Mouse (Mus musculus) ovary, postnatal 14 days (tissue): ENCODE data around the gene Tshr.
"Not testable (repeated sequence)": the region's sequence is repeated elsewhere in the genome, so short reads cannot be mapped to it uniquely, and the experiment has no call there.

Source experiments
- DNase-seq: peaks from one replicate; pipeline ENCODE4 v3.0.0; 2022; ENCODE audit warnings: low spot score

Tshr gene

DNA sequence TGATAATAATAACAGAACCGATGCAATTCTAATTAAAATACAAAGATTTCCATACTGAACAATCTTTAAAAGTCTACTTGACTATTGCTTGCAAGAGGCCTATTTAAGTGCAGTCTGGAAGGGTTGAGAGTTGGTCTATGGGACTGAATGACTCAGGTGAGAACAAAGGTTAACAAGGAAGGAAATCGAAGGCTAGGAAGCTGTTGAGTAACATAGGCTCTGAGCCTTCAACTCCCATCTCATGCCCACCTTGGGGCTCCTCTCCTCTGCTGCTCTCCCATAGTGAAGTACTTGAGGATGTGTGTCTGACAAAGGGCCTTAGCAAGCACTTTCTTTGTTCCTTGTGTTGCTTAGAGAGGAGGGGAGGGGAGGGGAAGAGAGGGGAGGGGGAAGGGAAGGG is 116.1 kb downstream of the Tshr start:
- DNase-seq: no peak

DNA sequence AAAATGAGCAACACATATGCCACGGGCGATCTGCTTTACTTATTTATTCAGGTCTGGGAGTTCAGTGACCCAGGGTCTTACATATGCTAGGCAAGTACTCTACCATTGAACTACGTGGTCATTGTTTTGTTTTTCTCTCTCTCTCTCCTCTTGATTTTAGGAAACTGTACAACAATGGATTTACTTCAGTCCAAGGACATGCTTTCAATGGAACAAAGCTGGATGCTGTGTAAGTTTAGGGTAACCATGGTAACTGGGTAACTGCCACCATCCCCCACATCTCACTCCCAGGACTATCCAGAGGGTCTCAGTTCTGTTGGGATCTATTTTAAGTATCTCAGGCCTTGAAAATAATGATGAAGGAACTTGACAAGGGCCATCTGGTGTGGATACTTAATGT is 127.4 kb downstream of the Tshr start:
- no peak for DNase-seq

GRCm38 (mm10) chr12:91513980-91514379 is 129.6 kb downstream of the Tshr start:
- DNase-seq: no peak

DNA sequence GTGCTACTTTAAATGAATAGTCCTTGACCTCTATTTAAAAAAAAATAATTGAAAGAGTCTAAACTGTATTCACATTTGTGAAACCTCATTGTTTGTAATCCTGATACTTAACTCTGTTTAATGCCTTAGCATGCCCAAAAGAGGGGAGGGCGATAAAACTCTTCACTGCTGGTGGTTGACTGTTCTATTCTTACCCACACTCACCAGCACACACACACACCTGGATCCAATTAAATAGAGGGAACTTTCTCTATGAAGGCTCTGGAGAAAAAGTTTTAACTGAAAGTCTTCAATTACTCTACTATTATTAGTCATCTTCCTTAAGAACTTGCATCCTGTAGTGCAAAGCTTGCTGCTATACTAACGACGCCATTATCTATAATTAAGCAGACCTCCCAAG is 133.4 kb downstream of the Tshr start:
- no peak for DNase-seq

GRCm38 (mm10) chr12:91523626-91524025 is 139.3 kb downstream of the Tshr start:
- DNase-seq: no peak

DNA sequence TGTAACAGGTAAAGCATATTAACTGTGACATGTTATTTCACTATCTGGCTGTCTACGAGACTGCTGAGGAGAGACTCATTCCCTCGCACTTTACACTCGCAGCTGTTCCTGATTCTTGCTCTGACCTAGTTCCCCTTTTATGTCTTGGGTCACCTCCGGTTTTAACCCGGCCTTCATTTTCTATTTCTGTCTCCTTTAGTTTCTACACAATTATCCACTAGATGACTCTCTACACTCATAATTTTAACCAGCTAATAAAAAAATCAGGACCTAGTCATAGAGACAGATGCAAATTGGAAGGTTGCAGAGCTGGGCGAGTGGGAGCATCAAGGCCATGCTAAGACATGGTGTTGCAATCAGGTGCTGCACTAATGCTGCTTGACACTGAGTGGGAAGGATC is 150.2 kb downstream of the Tshr start:
- no peak for DNase-seq

GRCm38 (mm10) chr12:91540202-91540601 is 155.8 kb downstream of the Tshr start:
- no peak for DNase-seq

- DNase-seq: no peak
Observed at GRCm38 (mm10) chr12:91549471-91549870, 165.1 kb downstream of the Tshr start.

- peak; percentile 34 for DNase-seq
Observed at GRCm38 (mm10) chr12:91551773-91552526, 167.6 kb downstream of the Tshr start.

DNA sequence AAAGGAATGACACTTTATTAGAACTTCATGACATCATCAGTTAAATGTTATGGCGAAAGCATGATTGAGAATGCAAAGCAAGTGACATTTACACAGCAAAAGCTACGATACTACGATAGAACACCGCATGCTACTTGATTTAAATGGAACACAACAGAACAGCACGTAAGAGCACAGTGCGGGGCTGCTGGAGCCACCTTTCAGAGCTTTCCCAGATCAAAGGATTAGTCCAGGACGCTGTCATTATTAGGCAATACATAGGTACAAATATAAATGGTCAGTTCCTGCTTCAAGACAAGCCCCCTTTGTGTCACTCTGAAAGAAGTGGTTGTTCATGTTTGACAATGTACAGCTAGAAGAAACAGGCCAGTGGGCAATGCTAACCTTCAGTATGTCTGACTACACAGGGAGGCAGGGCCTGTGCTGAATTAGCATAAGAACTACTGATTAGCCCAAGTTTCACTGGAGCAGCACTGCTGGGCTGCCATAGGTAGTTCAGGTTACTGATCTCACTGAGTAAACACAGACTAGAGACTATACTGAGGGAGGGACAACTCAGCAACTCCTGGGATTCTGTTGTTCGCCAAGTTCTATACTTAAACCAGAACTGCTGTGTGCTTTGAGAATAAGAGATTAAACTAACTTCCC is 173.1 kb downstream of the Tshr start:
- DNase-seq: not testable (repeated sequence)

- not testable (repeated sequence) for DNase-seq
Observed at GRCm38 (mm10) chr12:91558152-91558551, 173.8 kb downstream of the Tshr start.

DNA sequence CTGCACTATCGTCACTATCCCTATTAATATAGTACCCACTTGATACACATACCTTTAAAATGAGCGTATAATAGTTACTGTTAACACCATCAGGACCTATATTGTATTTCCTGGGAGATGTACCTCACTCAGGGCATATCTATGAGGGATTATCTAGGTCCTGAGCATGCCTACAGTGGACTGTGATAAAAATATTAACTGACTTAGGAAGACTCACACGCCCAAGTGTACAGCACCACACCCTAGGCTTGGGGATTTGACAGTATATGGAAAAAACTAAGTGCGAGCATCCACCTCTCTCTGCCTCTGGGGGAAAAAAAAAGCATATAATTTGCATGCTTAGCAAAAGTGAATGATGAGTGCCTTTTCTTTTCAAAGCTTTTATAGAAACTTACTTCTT is 182.8 kb downstream of the Tshr start:
- DNase-seq: no peak

DNA sequence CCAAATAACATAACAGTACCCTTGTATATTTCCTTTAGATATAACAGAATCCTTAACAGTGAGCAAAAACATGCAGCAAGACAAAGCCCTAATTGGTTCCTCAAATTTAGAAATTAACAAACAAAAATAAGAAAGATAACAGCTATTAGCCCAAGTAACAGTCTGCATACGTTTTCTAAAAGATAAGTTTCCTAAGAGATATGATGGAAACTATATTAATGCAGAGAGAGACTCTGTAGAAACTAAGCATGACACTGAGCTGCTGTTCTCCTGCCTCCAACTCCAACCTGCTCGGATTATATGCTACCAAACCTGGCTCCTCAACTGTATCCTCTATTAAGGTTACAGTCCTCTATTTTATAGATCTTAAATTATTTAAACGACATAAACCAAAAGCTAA is 184.9 kb downstream of the Tshr start:
- DNase-seq: no peak

DNA sequence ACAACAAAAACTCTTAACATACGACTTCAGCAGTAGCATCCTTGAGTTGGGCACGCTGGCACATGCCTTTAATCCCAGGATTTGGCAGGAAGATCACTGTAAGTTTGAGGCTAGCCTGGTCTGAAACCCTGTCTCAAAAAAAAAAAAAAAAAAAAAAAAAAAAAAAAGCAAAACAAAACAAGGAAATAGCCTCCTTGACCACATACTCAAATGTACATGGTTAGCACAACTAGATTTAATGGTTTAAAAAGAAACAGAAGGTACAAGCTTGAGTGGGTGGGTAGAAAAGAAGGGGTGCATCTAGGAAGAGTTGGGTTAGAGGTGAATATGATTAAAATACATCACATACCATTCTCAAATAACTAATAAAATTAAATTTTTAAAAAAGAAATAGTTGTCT is 187.3 kb downstream of the Tshr start:
- DNase-seq: no peak

DNA sequence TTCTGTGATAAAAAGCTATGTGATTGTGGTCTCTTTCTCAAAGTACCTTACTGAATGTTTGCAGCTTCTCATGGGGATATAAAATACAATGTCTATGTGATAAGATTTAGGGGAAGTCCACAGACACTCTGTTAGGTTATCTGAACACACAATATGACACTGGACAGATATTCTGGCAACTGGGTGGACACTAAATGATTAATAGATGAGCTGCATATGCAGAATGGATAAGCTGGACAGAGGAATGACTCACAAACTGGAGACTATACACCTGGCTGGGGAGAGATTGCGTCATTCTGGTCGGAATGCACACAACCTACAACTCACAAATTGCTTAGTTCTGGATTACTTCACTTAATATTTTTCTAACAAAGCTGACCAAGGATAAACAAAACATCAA is 195.3 kb downstream of the Tshr start:
- DNase-seq: no peak

DNA sequence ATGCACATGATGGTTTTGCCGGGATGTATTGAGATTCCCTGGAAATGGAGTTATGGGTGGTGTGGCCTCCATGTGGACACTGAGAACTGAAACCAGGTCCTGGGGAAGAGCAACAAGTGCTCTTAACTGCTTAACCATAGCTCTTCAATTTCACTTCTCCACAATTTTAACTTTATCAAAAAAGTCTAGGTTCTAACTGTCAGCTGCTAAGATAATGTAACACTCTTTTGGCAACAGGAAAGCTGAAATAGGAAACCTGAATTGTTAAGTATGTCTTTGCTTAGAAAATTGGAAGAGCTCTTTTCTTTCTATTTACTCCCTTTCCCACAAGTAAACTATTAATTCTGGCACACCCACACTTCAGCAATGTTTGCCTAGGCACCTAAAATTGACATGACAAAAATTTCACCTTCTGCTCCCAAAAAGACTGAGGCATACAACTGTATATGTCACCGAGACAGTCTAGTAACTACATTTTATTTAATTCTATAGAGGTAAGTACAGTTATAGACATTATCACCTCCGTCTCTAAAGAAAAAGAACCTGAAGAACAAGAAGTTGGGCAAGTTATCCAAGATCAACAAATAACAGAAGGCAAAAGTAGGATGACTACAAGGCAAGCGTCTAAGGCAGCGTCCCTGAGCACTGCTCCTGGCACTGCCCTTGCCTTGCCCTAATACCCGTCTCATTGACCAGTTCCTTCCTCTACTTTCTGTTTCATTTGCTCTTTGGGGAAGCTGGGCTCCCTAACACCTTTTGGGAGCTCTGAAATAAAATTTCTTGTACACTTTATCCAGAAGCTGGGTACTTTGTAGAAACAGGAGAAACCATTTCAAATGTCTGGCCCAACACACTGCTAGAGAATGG is 197.1 kb downstream of the Tshr start:
- no peak for DNase-seq

DNA sequence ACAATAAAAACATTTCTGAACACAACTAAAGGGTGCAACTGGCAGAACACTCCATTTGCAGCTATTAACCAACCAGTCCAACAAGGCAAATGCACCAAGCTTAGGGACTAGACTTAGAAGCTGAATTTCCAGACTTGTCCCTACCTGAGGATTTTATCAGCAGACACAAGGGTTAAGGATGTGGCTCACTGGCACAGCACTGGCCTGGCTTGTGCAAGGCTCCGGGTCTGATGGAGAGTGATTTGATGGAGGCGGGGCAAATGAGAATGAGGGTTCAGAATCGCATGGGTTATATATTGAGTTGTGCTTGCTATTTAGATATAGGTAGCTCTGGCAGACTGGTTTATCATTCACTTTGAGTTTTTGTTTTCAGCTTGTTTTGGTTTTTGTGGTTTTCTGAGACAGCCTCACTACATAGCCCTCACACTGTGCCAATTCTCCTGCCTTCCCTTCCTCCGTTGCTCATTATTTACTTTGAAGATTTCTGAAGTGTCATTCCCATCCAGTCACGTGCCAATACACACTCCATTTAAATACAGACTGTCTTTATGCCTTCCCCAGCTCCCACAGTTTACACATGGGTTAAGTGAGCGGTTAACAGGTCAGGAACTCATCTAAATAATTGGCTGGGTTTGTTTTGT is 198.1 kb downstream of the Tshr start:
- DNase-seq: no peak

DNA sequence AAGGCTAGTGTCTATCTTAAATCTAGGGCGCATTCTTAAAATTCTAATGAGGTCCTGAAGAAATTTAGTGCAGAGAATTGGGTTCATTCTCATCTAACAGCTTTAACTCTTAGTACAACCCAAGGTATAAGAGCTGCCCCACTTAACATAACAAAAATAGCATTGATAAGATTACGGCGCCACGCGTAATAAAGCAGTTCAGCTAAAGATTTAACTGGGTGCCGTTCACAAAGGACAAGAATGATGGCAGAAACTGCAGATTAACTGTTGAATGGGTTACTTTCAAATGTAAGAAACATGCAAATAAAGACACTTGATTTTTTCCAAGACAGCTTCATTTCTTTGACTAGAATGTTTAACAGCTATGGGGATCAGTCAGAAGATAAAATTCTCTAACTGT is 199.0 kb downstream of the Tshr start:
- DNase-seq: no peak

DNA sequence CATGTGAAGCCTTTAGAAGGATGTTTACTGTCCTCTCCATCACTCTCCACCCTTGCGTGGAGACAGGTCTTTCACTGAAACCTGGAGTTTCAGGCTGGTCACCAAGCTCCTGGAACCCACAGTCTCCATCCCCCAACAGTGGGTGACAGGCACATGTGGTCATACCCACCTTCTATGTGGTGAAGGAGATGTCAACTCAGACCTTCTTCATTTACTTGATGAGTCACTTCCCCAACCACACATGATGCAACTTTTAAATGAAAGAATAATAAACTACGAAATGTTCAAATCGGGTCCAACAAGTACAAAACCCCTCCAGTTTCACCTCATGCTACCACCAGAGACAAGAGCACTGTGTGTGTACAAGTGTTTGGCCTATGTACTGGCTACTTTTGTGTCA is 200.8 kb downstream of the Tshr start:
- no peak for DNase-seq

GRCm38 (mm10) chr12:91585815-91586214 is 201.5 kb downstream of the Tshr start:
- not testable (repeated sequence) for DNase-seq

DNA sequence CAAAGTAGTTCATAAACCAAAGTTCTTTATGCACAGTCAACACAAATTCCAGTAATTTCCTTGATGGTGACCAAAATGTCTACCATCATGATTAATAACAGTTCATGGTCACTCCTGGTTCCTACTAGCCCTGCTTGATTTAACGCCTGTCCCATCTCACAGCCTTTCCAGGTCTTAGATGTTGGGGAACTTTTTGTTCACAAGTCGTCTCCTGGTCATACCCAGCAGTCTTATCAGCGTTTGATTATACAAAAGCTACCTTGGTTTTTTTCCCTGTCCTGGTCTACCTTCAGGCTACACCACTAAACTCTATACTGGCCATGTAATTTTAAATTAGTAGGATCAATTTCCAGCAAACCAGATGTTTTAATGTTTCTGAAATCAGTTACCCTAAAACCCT is 202.7 kb downstream of the Tshr start:
- DNase-seq: no peak

GRCm38 (mm10) chr12:91587491-91588033 is 203.2 kb downstream of the Tshr start:
- DNase-seq: no peak
